ENCODE assay signal across 21 mouse cellular contexts in the genomic region with DNA sequence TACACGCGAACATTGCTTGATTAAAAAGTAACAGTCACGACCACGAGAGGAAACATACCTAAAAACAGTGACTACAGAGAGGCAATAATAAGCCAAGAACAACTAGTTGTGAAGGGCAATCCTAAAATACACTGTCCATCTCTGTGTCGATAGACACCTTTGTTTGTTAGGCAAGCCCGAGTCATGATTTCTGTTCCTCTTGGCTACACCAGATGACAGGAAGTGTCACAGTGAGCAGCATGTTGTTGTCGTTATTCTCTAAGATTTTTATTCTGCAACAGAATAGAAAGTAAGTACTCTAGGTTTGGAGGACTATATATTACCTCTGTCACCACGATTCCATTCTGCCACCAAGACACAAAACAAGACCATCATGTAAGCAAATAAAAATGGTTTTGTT. TPM values are rescaled to one million over a fixed set of nuclear protein-coding genes. Genes with fewer than 3 reads are reported as not detected.
DNase-seq lines count a peak whose midpoint lies in the region; ATAC-seq and TF ChIP-seq lines count a peak whose summit lies in the region.
"Had no signal": no experiment of that assay in that cellular context is flagged by ENCODE, and none has a peak within 500 bp of the region (broad histone marks: within the 10 kb centered on the region; RNA-seq: fewer than 3 reads in every experiment).

No protein-coding gene starts in this region.

- no peak for TF ChIP-seq CTCF in cerebellum, adult 2 months (IDR thresholded peaks at IDR 0.05; ENCODE audit: borderline replicate concordance, insufficient read depth, low read depth, low read length)

- ATAC-seq in common myeloid progenitor, adult 5-6 weeks (replicated peaks; ENCODE audit: low read depth, poor library complexity, severe bottlenecking): peak; percentile 69; the same call in 1 of the 2 replicates
- ATAC-seq in neutrophil, adult 5-6 weeks (ENCODE audit: extremely low read depth, insufficient number of reproducible peaks, low FRiP score, poor library complexity, severe bottlenecking): peak; percentile 53; the same call in 1 of the 2 replicates
- no peak for ATAC-seq in forebrain, embryonic 15.5 days (replicated peaks)
- ATAC-seq: forebrain, postnatal 0 days; hindbrain, embryonic 16.5 days; inflammation-experienced regulatory T-cells, adult 6 months had no signal

- H3K27ac ChIP-seq in forebrain, embryonic 15.5 days (replicated peaks): no peak overlapping the region
- H3K27ac ChIP-seq in cerebellum, adult 2 months (ENCODE audit: insufficient read depth, low read length): no peak overlapping the region
- H3K27ac ChIP-seq in heart, embryonic 10.5 days: no peak overlapping the region
- H3K27ac ChIP-seq: embryonic facial prominence, embryonic 13.5 days; forebrain, embryonic 12.5 days; gastrocnemius, adult 2 months; hindbrain, embryonic 12.5 days had no signal

- TF ChIP-seq POLR2A in cerebellum, adult 2 months (IDR thresholded peaks at IDR 0.05; ENCODE audit: borderline replicate concordance, insufficient read depth, low read length): no peak

- H3K4me3 ChIP-seq in megakaryocyte, embryonic 14.5 days (replicated peaks): peak overlapping the region; percentile 76
- H3K4me3 ChIP-seq in forebrain, embryonic 15.5 days: no peak overlapping the region
- no peak overlapping the region for H3K4me3 ChIP-seq in cerebellum, adult 2 months (replicated peaks; ENCODE audit: insufficient read depth, low read depth, low read length)
- H3K4me3 ChIP-seq in heart, embryonic 10.5 days: no peak overlapping the region
- H3K4me3 ChIP-seq: embryonic facial prominence, embryonic 13.5 days; forebrain, embryonic 12.5 days; gastrocnemius, adult 2 months; hindbrain, embryonic 12.5 days had no signal

- WGBS in forebrain, embryonic 15.5 days: 89% methylated on average over 8 of the region's 8 CpGs
- WGBS in cerebellum, adult 2 months: 88% methylated on average over 8 of the region's 8 CpGs
- 77% methylated on average over 8 of the region's 8 CpGs for WGBS in heart, embryonic 10.5 days

- H3K27me3 ChIP-seq in megakaryocyte, embryonic 14.5 days (replicated peaks): peaks cover 3% of the 10 kb centered on the region
- H3K27me3 ChIP-seq in forebrain, embryonic 15.5 days: no peaks in the 10 kb centered on the region
- H3K27me3 ChIP-seq in cerebellum, adult 2 months (ENCODE audit: control insufficient read depth, insufficient read depth, low read length): no peaks in the 10 kb centered on the region
- no peaks in the 10 kb centered on the region for H3K27me3 ChIP-seq in heart, embryonic 10.5 days (ENCODE audit: insufficient read depth, poor library complexity, severe bottlenecking)
- H3K27me3 ChIP-seq: embryonic facial prominence, embryonic 13.5 days; forebrain, embryonic 12.5 days; hindbrain, embryonic 12.5 days had no signal

- H3K9me3 ChIP-seq in megakaryocyte, embryonic 14.5 days: no peaks in the 10 kb centered on the region
- no peaks in the 10 kb centered on the region for H3K9me3 ChIP-seq in forebrain, embryonic 15.5 days
- no peaks in the 10 kb centered on the region for H3K9me3 ChIP-seq in heart, embryonic 10.5 days
- H3K9me3 ChIP-seq: embryonic facial prominence, embryonic 13.5 days; forebrain, embryonic 12.5 days; hindbrain, embryonic 12.5 days had no signal

- H3K36me3 ChIP-seq in megakaryocyte, embryonic 14.5 days (replicated peaks; ENCODE audit: low read length): no peaks in the 10 kb centered on the region
- H3K36me3 ChIP-seq in forebrain, embryonic 15.5 days: no peaks in the 10 kb centered on the region
- H3K36me3 ChIP-seq in heart, embryonic 10.5 days: no peaks in the 10 kb centered on the region
- H3K36me3 ChIP-seq: embryonic facial prominence, embryonic 13.5 days; forebrain, embryonic 12.5 days; hindbrain, embryonic 12.5 days had no signal

- peaks cover 11% of the 10 kb centered on the region for H3K4me1 ChIP-seq in megakaryocyte, embryonic 14.5 days
- no peaks in the 10 kb centered on the region for H3K4me1 ChIP-seq in forebrain, embryonic 15.5 days
- no peaks in the 10 kb centered on the region for H3K4me1 ChIP-seq in cerebellum, adult 2 months (ENCODE audit: control insufficient read depth, insufficient read depth, low read length)
- no peaks in the 10 kb centered on the region for H3K4me1 ChIP-seq in heart, embryonic 10.5 days
- H3K4me1 ChIP-seq: embryonic facial prominence, embryonic 13.5 days; forebrain, embryonic 12.5 days; hindbrain, embryonic 12.5 days had no signal

- no peak overlapping the region for H3K9ac ChIP-seq in forebrain, embryonic 15.5 days (replicated peaks)
- H3K9ac ChIP-seq: embryonic facial prominence, embryonic 13.5 days; forebrain, embryonic 12.5 days; forebrain, postnatal 0 days; hindbrain, embryonic 12.5 days had no signal

- peak; percentile 9 for DNase-seq in 3T3-L1 (ENCODE audit: low read depth, low spot score)
- DNase-seq in cerebellum, adult 2 months: no peak
- DNase-seq in heart, embryonic 10.5 days (ENCODE audit: low spot score): no peak
- DNase-seq: adrenal gland, adult 8-10 months; adrenal gland, postnatal 36 days; cerebellum, adult 18-20 months; cerebellum, postnatal 10 days; forebrain, postnatal 0 days; gastrocnemius, adult 2 months; gastrocnemius, postnatal 25 days; heart, postnatal 10 days; heart, postnatal 4 days had no signal

- H3K4me2 ChIP-seq in forebrain, embryonic 15.5 days (replicated peaks): no peak overlapping the region
- H3K4me2 ChIP-seq: embryonic facial prominence, embryonic 13.5 days; forebrain, embryonic 12.5 days; hindbrain, embryonic 12.5 days had no signal

RNA-seq across cellular contexts. Expression of a gene that starts 48.0 kb away (rescaled TPM):
- 164 and 190 TPM in 2 replicates for total RNA-seq in common myeloid progenitor, adult 5-6 weeks (2017)
- 36.1 and 212 TPM in 2 replicates for polyA plus RNA-seq in megakaryocyte, embryonic 14.5 days (2012; ENCODE audit: insufficient read depth, low replicate concordance)
- 44.6 and 51.6 TPM in 2 replicates for total RNA-seq in neutrophil, adult 5-6 weeks (2017)
- polyA plus RNA-seq in forebrain, embryonic 15.5 days (2015; fragmentation: Nextera tagmentation; extraction: Ambion mirVana): 100 and 115 TPM in 2 replicates
- 147 and 153 TPM in 2 replicates for polyA plus RNA-seq in cerebellum, adult 2 months (2012; rRNA removed)
- polyA plus RNA-seq in heart, embryonic 10.5 days (2016; fragmentation: Nextera tagmentation; extraction: Ambion mirVana): 127 and 138 TPM in 2 replicates
